Mouse (Mus musculus) lung, postnatal 4 days (tissue): Measurements from ENCODE around the gene Prkg1.
A peak's percentile ranks its signal among the peaks of the same experiment; 100 is the strongest.
"Not testable (repeated sequence)": the region's sequence is repeated elsewhere in the genome, so short reads cannot be mapped to it uniquely, and the experiment has no call there.

ENCODE experiments used
- DNase-seq, 2 experiments: peaks; one replicate each; pipeline ENCODE4 v3.0.0; 2021

Gene Prkg1

DNA sequence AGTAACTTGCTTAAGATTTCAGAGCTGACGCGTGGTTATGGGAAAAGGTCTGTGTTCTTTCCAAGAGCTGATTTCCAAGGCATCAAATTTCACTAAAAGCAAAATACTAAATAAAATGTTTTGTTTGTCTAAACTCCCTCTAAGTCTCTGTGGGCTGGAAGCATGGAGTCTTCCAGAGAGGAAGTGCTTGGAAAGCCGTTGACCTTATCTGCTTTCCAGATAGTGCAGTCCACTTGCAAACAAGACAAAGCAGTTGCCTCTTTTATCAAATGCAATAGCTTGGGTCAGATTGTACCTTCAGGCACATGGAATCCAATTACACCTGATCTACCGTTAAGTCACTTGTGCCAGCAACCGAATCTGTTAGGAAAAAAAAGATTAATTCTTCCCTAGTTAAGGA is 340.5 kb downstream of the Prkg1 start:
- no peak for DNase-seq

DNA sequence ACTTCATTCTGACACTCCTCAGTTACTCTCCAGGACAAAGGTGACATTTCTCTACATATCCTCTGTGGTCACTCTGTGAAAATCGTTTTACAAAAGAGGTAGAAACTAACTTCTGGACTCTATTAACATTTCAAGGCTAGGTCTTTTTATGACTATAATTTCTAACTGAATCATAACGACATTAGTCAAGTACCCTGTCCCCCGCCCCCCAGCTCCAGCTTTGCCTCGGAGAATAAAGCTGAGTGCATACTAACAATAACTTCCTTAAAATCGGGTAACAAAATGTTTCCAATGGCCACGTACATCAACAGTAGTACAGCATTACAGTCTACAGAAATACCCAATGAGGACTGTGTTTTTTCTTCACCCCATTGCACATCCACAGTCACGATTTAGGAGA is 351.3 kb downstream of the Prkg1 start:
- DNase-seq: no peak

DNA sequence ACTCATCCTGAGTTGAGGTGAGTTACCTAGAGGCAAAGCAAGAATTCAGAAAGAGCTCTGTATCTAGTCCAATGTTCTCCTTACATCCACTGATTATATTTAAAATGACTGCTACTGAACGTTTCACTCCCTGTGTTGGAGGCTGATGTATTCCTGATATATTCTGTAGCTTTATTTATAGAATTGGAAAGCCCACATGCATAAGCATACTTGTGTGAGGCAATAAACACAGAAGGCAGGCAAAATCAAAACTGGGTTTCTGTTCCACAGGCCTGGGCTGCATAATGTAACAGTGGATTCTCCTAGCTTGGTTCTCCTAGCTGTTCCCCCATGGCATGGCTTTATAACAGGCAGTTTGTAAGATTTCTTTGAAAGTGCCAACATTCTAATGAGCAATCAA is 368.7 kb downstream of the Prkg1 start:
- no peak for DNase-seq

- no peak for DNase-seq
These were observed 379.5 kb downstream of the Prkg1 start for GRCm38 (mm10) chr19:31385353-31385752.

GRCm38 (mm10) chr19:31383881-31384280 is 381.0 kb downstream of the Prkg1 start:
- DNase-seq: no peak

- DNase-seq: no peak
These were observed 394.7 kb downstream of the Prkg1 start for GRCm38 (mm10) chr19:31370106-31370505.

GRCm38 (mm10) chr19:31369116-31369515 is 395.7 kb downstream of the Prkg1 start:
- DNase-seq: no peak

DNA sequence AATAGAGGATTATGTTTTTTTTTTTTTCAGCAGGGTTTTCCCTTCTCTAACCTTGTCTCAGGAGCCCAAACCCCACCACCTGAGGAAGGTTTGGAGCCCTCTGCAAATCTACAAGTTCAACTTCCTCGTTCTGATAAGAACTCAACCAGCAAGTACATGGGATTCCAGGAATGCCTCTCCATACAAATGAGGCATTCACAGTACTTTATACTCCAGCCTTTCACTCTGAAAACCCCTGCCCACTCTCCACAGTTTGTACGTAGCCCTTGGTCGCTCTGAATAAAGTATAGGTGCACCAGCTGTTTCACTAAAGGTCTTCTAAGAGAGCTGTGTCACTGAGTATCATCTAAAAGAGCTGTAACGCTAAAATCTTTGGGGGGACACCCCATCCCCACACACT is 402.8 kb downstream of the Prkg1 start:
- DNase-seq: no peak

GRCm38 (mm10) chr19:31361575-31361974 is 403.3 kb downstream of the Prkg1 start:
- peak; percentile 5 to 37 for DNase-seq

DNA sequence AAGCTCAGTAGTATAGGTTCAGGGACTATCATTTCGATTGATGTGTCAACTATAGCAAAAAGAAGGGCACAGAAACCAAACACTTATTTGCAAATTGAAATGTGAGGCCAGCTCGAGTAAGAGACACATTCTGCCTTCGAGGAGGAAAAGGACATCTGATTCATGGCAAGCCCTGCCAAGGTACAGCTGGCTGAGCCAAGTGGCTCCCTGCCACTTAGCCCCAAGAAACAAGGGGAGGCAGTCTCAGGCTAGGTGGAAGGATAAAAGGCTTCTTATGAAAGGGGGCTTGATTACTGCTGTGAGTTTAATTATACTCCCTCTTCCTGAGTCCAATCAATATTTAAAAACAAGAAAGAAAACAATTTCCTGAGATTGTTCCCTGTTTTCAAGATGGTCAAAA is 403.7 kb downstream of the Prkg1 start:
- peak; percentile 45 to 82 for DNase-seq

DNA sequence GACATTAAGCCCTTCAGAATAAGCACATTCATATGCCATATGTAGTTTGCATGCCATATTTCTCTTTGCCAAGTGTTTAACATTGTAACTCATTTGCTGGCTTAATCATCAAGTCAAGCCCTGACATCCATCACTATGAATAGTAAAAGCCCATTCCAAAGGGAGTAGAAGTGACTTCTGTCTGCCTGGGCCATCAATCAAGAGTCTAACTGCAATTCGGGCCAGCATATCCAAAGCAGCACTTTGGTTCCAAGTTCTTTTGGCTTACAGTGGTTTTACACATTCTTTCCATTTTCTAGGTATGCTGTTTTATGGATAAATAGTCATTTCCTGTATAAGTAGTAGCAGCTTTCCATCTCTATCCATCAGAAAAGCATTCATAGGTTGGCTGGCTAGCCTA is 409.9 kb downstream of the Prkg1 start:
- DNase-seq: no peak

GRCm38 (mm10) chr19:31352784-31353183 is 412.0 kb downstream of the Prkg1 start:
- not testable (repeated sequence) for DNase-seq

DNA sequence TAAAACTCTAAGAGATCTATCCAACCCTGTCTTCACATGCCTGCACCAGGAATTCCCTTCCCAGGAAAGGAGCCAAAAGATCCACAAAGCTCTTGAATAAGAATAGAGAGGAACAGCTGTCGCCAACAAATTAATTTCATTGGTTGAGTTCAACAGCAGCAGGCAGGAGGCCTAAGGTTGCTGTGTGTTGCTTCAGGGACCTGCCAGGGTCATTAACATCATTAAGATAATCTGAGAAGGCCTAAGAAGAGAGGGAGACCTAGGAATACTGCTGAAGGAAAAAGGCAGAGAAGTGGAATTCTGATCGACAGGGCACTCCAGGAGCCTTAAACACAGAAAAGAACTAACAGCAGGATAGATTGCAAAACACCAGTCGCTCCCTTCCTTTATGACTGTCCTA is 413.0 kb downstream of the Prkg1 start:
- DNase-seq: no peak

- DNase-seq: peak; percentile 38 to 52
These were observed 422.7 kb downstream of the Prkg1 start for GRCm38 (mm10) chr19:31342150-31342549.

DNA sequence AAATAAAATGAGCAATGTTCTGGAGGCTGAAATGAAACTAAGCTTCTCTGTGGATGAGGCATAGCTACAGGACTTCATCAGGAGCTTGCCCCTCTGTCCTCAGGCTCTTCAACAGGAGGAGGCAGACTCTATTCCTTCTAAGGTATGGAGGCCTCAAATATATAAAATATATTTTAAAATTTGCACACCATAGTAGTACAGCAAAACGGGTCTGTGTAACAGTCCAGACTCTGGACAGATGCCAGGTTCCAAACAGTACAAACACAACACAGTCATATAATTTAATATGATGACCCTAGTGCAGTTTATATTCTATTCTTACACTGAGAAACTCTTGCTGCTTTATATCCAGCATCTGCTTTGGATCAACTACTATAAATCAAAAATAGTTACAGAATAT is 423.9 kb downstream of the Prkg1 start:
- no peak for DNase-seq

- no peak for DNase-seq
These were observed 426.3 kb downstream of the Prkg1 start for GRCm38 (mm10) chr19:31338355-31339101.

DNA sequence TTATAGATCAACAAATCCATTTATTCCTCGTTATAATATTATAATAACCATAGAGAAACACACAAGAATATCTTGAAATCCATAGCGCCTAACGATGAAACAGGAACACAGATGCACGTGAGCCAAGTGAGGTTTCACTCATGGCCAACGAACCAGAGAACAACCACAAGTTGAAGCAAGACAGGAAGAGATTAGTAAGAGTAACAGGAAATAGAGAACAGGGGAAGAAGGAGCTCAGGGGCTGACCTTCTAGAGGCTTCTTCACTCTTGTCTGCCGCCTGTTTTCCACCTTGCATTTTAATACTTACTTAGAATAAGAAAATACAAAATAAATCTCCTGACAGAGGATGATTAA is 427.0 kb downstream of the Prkg1 start:
- DNase-seq: no peak

DNA sequence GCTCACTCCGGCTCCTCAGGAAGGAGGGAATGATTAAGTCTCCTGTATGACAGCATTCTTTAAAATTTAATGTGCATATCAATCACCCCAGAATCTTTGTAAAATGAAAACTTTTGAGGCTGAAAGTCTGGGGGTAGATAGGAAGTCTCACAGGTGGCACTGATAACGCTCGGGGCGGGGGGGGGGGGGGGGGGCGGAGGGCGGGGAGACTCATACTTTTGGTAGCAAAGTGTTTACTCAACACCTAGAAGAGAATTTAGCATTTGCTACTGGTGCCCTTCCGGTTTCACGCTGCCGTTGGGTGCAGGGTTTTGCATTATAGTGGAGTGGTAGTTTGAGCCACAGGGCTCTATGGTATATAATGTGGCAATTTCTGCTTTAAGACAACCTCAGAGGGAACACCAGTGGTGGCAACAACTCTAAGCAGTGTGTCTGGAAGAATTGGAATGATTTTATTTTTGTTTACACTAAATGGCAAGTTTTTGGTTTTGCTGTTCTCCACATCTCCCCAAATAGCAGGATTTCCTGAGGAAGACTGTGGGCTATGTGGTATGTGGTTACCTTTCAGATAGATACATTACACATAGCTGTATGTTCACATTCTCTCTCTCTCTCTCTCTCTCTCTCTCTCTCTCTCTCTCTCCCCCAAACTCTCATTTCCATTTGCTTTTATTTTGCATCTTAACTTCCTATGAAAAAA is 427.5 kb downstream of the Prkg1 start:
- DNase-seq: no peak

- no peak for DNase-seq
These were observed 428.5 kb downstream of the Prkg1 start for GRCm38 (mm10) chr19:31336381-31336780.

DNA sequence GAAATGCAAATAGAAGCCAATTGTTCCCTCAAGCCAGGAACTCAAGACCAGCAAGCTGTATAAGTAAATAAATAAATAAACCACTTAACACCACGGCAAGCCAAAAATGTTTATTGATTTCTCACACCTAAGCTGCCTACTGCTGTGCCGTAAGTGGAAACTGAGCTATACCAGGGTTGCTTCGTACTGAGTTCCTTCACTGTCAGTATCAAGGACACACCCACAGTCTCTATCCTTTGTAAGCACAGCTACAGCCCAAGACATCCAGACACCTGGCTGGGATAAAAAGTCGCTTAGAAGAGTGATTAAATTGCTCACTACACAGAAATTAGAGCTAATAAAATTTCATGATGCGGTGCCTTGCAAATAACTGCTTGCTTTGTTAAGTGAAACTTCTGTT is 434.9 kb downstream of the Prkg1 start:
- DNase-seq: no peak

- no peak for DNase-seq
These were observed 460.1 kb downstream of the Prkg1 start for GRCm38 (mm10) chr19:31304760-31305159.

DNA sequence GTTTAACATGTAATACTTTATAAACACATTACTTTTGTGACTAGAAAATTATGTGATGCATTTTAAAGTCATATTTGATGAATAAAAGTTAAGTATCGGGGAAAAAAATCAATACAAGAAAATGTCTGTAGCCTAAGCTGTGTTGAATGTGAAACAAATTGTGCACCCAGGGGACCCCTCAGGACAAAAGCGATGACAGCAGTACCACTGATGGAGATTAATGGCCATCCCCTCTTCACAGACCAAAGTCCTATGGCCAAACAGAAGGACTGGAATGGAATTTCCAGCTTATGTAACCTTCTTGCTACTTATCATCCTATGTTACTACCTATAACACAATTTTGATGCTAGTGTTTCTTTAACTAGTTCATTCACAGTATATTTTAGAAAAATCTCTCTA is 473.6 kb downstream of the Prkg1 start:
- DNase-seq: no peak

GRCm38 (mm10) chr19:31284581-31284980 is 480.3 kb downstream of the Prkg1 start:
- DNase-seq: no peak

GRCm38 (mm10) chr19:31284126-31284525 is 480.7 kb downstream of the Prkg1 start:
- no peak for DNase-seq

- no peak for DNase-seq
These were observed 481.2 kb downstream of the Prkg1 start for GRCm38 (mm10) chr19:31283617-31284016.
